Mouse (Mus musculus) liver, embryonic 16.5 days (tissue): ENCODE results near the gene Hdac5. TPM values are rescaled to one million over a fixed set of nuclear protein-coding genes. Genes with fewer than 3 reads are reported as not detected.

Experiments
- microRNA-seq: library from miRNA; unstranded; fragments of <30 nt; microRNA quantifications from one replicate; pipeline ENCODE4, GENCODE M21; 2016
- polyA plus RNA-seq: library from polyadenylated mRNA; unstranded; fragments of >200 nt; fragmentation: Nextera tagmentation; extraction: Ambion mirVana; gene quantifications from 2 replicates; pipeline ENCODE4 v1.2.1, GENCODE M21; 2015

Hdac5 gene
- polyA plus RNA-seq, 1 experiment from 2014 or later, result 20.4 TPM

Small RNAs within 50 kb of the gene (microRNA-seq; reads per million reads assigned to microRNA genes)
- gene Mir8101, result 3.4 reads per million, percentile 11 among the genes with 10 or more reads in this experiment

Other genes with a start within 250 kb of the Hdac5 start
- not detected in 2 replicates for gene Cfap97d1, start 245.9 kb downstream of the Hdac5 start, polyA plus RNA-seq
- 8.1 and 8.9 TPM in 2 replicates for gene Dusp3, start 243.2 kb downstream of the Hdac5 start, polyA plus RNA-seq
- gene Mpp3, start 201.7 kb downstream of the Hdac5 start, polyA plus RNA-seq, result 0.28 and 0.76 TPM in 2 replicates
- 0.68 and 0.87 TPM in 2 replicates for gene Cd300lg, start 188.7 kb downstream of the Hdac5 start, polyA plus RNA-seq
- gene Mpp2, start 141.7 kb downstream of the Hdac5 start, polyA plus RNA-seq, result 9.2 and 11.1 TPM in 2 replicates
- 0.32 TPM in 1 of 2 replicates, not detected in the other for gene Ppy, start 128.8 kb downstream of the Hdac5 start, polyA plus RNA-seq
- gene Pyy, start 122.3 kb downstream of the Hdac5 start, polyA plus RNA-seq, result 1.1 TPM in 1 of 2 replicates, not detected in the other
- gene Nags, start 84.7 kb downstream of the Hdac5 start, polyA plus RNA-seq, result 19.0 and 19.2 TPM in 2 replicates
- gene Tmem101, start 73.8 kb downstream of the Hdac5 start, polyA plus RNA-seq, result 9.0 and 9.9 TPM in 2 replicates
- gene Lsm12, start 44.9 kb downstream of the Hdac5 start, polyA plus RNA-seq, result 51.2 and 52.5 TPM in 2 replicates
- gene G6pc3, start 40.5 kb downstream of the Hdac5 start, polyA plus RNA-seq, result 7.7 and 8.2 TPM in 2 replicates
- 13.2 and 13.8 TPM in 2 replicates for gene BC030867, start 18.7 kb upstream of the Hdac5 start, polyA plus RNA-seq
- gene Asb16, start 38.6 kb upstream of the Hdac5 start, polyA plus RNA-seq, result 0.04 TPM in 1 of 2 replicates, not detected in the other
- gene Tmub2, start 54.8 kb upstream of the Hdac5 start, polyA plus RNA-seq, result 26.7 and 28.5 TPM in 2 replicates
- gene Atxn7l3, start 66.5 kb upstream of the Hdac5 start, polyA plus RNA-seq, result 3.0 and 3.2 TPM in 2 replicates
- gene Ubtf, start 89.6 kb upstream of the Hdac5 start, polyA plus RNA-seq, result 44.5 and 46.4 TPM in 2 replicates
- 1,073 and 1,144 TPM in 2 replicates for gene Slc4a1, start 136.0 kb upstream of the Hdac5 start, polyA plus RNA-seq
- gene Rundc3a, start 163.2 kb upstream of the Hdac5 start, polyA plus RNA-seq, result 2.1 and 2.2 TPM in 2 replicates
- gene Slc25a39, start 177.8 kb upstream of the Hdac5 start, polyA plus RNA-seq, result 454 and 500 TPM in 2 replicates
- gene Grn, start 200.1 kb upstream of the Hdac5 start, polyA plus RNA-seq, result 103 and 118 TPM in 2 replicates
- 0.20 and 0.34 TPM in 2 replicates for gene Fam171a2, start 217.5 kb upstream of the Hdac5 start, polyA plus RNA-seq
- gene Itga2b, start 240.0 kb upstream of the Hdac5 start, polyA plus RNA-seq, result 28.0 and 32.9 TPM in 2 replicates